Mouse (Mus musculus): ENCODE results near the gene Notum. TPM values are rescaled to one million over a fixed set of nuclear protein-coding genes. Genes with fewer than 3 reads are reported as not detected.
"Not testable (repeated sequence)": the region's sequence is repeated elsewhere in the genome, so short reads cannot be mapped to it uniquely, and the experiment has no call there.

Notum gene
- polyA plus RNA-seq (2017; shearing (Covaris generic)): not detected

- no peak for ATAC-seq
These were observed at the start of gene Notum for GRCm38 (mm10) chr11:120661076-120661460. Notum (minus strand) TSS chr11:120661175.

DNA sequence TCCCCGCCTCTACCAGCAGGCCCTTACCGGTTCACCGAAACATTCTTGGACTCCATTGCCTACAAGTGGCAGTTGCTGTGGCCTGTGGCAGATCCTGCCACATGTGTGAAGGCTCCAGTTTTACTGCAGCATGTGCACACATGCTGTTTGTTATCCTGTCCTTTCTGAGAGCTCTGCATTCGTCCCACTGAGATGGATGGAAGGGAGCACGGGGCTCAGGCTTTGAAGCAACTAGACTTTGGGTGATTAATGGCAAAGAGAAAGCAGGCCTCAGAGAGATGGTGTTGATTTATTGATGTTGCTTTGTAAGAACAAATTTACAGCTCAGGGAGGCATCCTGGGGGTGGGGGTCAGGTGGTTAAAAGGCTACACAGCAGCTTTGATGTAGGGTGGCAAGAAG is 49.7 kb upstream of the Notum start:
- ATAC-seq: no peak

DNA sequence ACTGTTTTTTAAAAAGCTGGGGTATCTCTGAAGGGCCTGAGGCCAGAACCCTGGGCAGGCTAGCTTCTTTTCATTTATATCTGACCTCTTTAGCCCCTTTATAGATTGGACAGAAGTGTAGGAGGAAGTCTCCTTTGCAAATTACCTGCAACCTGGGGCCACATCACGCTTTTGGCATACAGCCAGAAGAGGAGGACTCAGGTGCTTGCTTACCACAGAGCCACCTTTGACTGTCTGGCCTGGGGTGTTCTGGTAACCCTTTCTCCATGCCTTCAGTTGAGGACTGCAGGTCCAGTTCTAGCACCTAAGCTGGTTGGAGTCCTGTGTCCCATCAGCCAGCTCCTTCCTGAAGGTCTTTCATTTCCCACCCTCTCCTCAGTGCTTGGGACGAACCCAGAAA is 48.6 kb upstream of the Notum start:
- ATAC-seq: no peak

GRCm38 (mm10) chr11:120707969-120708368 is 47.0 kb upstream of the Notum start:
- no peak for ATAC-seq

GRCm38 (mm10) chr11:120707225-120707624 is 46.2 kb upstream of the Notum start:
- ATAC-seq: no peak

GRCm38 (mm10) chr11:120706120-120706519 is 45.1 kb upstream of the Notum start:
- ATAC-seq: no peak

GRCm38 (mm10) chr11:120704486-120705325 is 43.7 kb upstream of the Notum start:
- no peak for ATAC-seq

DNA sequence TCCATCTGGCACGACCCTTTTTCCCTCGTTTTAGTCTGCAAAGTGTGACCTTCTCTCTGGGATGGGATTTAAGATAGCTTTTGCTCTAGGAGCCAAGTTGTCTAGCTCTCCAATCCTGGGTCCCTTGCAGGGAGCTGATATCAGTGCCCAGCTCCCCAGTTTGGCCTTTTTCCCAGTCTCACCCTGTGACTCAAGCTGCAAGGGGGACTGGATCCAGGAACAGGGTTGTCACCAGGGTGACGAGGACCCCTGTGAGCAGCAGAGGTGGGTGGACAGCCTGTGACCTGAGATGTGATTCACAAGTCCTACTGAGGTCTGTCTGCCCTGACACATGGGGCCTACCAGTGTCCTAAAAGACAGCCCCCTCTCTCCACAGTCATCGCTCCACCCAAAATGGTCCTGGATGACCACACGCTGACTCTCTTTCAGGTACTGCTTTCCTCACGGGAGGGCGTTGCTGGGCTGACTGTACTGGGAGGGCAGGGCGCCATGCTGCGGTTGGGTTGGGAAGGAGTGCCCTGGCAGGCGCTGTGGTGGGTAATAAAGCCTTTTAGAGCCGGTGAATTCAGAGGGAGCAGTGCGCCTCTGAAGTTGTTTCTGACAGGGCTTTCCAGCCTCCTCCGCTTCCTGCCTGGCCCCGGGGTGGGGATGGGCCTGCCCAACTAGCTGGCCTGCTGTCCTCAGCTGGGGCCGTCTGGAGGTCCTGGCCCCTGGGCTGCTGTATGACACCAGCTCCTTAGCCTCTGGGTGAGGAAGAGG is 42.9 kb upstream of the Notum start:
- ATAC-seq: no peak

GRCm38 (mm10) chr11:120697741-120698140 is 36.8 kb upstream of the Notum start:
- ATAC-seq: no peak

GRCm38 (mm10) chr11:120696568-120696967 is 35.6 kb upstream of the Notum start:
- ATAC-seq: no peak

DNA sequence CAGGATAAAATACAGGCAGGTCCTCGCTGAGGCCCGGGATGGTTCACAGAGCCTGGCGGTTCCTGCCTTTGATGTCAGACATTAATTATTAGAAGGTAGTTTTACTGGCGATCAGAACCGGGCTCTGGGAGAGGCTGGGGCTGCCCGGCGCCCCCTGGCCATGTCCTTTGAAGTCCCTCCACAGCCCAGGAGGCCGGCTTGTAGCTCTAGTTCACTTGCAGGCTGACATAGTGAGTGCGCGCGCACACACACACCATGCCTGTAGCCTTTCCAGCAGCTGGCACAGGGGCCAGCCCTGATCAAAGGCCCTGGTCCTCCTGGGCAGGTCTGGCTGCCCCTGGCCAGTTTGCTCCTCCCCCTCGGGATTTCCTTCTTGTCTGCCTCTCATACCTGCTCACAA is 34.7 kb upstream of the Notum start:
- ATAC-seq: no peak

DNA sequence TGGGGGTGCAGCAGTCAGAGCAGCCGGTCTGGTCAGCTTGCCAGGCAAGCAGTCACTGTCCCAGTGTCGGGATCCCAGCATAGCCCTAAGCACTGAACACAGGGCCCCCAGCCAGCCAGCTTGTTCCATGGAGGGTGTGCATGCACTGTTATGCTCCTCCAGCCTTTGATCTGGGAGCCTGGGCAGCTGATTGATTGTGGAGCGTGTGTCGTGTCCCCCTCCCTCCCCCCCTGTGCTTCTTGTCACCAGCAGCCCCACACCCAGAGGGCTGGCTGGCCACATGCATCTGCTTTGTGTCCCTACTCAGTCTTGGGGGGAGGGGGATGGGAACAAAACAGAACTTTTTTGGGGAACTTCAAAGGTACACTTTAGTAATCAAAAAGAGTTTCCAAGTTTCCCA is 34.2 kb upstream of the Notum start:
- ATAC-seq: no peak

GRCm38 (mm10) chr11:120693461-120693860 is 32.5 kb upstream of the Notum start:
- ATAC-seq: no peak

DNA sequence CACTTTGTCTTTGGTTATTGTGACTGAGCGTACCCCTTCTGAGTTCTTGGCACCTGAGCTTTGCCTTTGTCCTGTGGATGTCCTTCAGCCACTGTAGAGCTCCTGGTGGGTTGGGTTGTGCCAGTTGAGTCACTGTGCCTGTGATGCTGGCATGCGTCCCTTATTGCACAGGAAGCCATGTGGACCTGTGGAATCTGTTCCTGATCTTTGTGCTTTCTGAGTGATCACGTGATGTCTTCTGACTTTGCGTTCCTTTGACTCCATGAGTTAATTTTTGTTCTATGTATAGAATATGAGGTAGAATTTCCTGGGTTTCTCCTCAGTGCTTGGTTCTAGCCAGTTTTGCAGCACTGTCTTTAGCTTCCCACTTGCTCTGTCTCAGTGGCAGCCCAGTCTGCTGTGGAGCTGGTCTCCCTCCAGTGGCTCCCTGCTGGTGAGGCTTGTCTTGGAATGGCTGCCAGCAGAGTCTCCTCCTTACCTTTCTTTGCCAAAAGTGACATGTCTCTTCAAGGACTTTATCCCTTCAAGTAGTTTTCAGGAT is 31.6 kb upstream of the Notum start:
- ATAC-seq: no peak

GRCm38 (mm10) chr11:120689365-120689764 is 28.4 kb upstream of the Notum start:
- no peak for ATAC-seq

DNA sequence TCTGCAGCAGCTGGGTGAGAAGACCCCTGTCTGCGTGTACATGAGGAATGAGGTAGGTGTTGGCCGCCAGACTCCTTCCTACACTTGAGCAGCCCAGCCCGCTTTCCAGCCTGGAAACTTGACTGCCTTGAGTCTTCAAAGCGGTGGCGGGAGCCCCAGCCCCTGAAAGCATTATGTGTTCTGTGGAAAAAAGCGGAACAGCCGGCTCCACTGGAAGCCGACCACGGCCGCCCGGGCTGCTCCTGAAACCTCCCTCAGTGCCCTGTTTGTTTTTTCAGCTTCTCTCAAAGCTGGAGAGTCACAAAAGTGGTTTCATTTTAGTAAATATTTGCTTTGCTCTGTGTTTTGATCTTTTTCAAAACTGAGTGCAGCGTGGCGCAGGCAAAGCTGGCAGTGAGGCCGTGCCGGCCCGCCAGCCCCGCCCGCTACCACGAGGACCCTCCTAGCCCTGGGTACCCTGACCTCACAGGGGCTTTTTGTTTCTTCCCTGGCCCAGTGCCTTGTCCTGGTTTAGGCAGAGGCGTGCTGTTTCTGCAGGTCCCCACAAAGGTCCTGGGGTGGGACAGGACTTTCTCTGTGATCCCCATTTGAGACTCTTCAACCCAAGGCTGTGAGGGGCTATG is 25.8 kb upstream of the Notum start:
- ATAC-seq: no peak

DNA sequence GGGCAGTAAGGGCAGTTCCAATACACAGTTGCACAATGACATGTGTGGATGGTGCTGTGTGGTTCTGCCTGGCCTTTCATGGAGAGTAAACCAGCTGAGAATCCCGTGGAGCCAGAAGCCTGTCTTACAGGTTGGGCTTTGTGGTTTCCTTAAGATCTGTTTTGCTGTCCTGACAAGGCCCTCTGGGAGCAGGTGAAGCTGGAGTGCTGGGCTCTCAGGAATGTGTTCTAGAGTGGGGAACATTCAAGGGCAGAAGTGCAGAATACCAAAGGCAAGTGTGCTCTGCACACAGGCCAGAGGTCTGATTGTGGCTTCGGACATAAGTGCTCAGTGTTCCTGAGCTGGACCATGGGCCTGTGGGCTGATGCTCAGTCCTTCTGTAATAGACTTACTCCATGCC is 23.7 kb upstream of the Notum start:
- no peak for ATAC-seq

GRCm38 (mm10) chr11:120684086-120684485 is 23.1 kb upstream of the Notum start:
- ATAC-seq: no peak

- no peak for ATAC-seq
These were observed 22.6 kb upstream of the Notum start for GRCm38 (mm10) chr11:120683536-120683935.

GRCm38 (mm10) chr11:120682683-120683082 is 21.7 kb upstream of the Notum start:
- ATAC-seq: no peak

DNA sequence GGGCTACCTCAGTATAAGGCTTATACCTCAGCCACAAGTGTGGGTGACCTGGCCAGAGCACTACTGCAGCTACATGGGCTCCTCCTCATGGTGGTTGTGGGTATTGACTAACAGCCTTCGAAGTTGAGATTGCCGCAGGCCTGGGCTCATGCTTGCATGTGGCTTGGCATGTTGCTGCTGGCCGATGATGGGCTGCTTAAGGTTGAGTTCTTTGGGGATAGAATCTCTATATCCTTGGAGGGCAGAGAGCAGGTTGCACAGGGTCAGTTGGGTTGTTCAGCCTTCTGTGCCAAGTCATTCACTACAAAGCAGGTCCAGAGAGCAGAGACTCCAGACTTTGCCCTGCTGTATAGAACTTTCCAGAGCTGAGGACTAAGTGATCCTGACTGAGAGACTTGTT is 18.9 kb upstream of the Notum start:
- no peak for ATAC-seq

DNA sequence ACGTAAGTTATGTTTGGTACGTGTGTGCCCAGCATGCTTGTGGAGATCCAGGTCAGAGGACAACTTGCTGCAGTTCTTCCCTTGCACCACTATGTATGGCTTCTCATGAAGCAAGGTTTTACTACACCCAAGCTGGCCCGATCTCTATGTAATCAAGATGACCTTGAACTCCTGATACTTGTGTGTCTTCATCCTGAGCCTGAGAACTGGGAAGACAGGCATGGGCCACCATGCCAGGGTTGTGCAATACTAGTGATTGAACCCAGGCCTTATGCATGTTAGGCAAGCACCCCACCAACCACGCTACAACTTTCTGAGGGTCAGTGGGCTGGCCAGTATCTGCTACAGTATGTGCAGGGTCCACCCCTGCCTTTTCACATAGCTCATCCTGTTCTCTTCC is 16.0 kb upstream of the Notum start:
- ATAC-seq: no peak

- ATAC-seq: not testable (repeated sequence)
These were observed 14.9 kb upstream of the Notum start for GRCm38 (mm10) chr11:120675875-120676274.

All from activated CD4-positive, CD25-positive, alpha-beta regulatory T cell, adult 4 months (primary cell).